ENCODE assay signal across 23 mouse cellular contexts in genomic region chr14:32816533-32816932, GRCm38 (mm10). TPM values are rescaled to one million over a fixed set of nuclear protein-coding genes. Genes with fewer than 3 reads are reported as not detected.
A peak's percentile ranks its signal among the peaks of the same experiment; 100 is the strongest.
DNase-seq lines count a peak whose midpoint lies in the region; ATAC-seq and TF ChIP-seq lines count a peak whose summit lies in the region.
"Had no signal": no experiment of that assay in that cellular context is flagged by ENCODE, and none has a peak within 500 bp of the region (broad histone marks: within the 10 kb centered on the region; RNA-seq: fewer than 3 reads in every experiment).

No protein-coding gene starts in this region.

- no peak for ATAC-seq in heart, embryonic 13.5 days (ENCODE audit: extremely low read depth, insufficient number of reproducible peaks, low FRiP score, low TSS enrichment)
- ATAC-seq in heart, embryonic 11.5 days (replicated peaks; ENCODE audit: insufficient number of reproducible peaks, low FRiP score, low TSS enrichment) = no peak
- ATAC-seq in kidney, postnatal 0 days (replicated peaks; ENCODE audit: low FRiP score, low read depth) = no peak
- ATAC-seq in common myeloid progenitor, adult 5-6 weeks (replicated peaks; ENCODE audit: low read depth, poor library complexity, severe bottlenecking) = peak; percentile 36; the same call in 1 of the 2 replicates
- ATAC-seq: activated CD4-positive, CD25-positive, alpha-beta regulatory T cell, adult 4 months; inflammation-experienced regulatory T-cells, adult 6 months had no signal

- peaks cover 50% of the 10 kb centered on the region for H3K4me1 ChIP-seq in heart, embryonic 13.5 days
- peaks cover 10% of the 10 kb centered on the region; the same call in 1 of the 2 replicates for H3K4me1 ChIP-seq in heart, embryonic 11.5 days (ENCODE audit: control insufficient read depth, insufficient read depth, low read length)
- H3K4me1 ChIP-seq in kidney, postnatal 0 days (replicated peaks; ENCODE audit: insufficient read depth, low read length) = no peaks in the 10 kb centered on the region
- H3K4me1 ChIP-seq: liver, embryonic 13.5 days; neural tube, embryonic 12.5 days; stomach, embryonic 15.5 days had no signal

- TF ChIP-seq CTCF in kidney, postnatal 0 days (IDR thresholded peaks at IDR 0.05; ENCODE audit: low read depth) = peak; percentile 29; the same call in 1 of the 2 replicates

- H3K36me3 ChIP-seq in heart, embryonic 13.5 days = no peaks in the 10 kb centered on the region
- no peaks in the 10 kb centered on the region for H3K36me3 ChIP-seq in heart, embryonic 11.5 days (ENCODE audit: control insufficient read depth, insufficient read depth, low read length)
- H3K36me3 ChIP-seq in kidney, postnatal 0 days (ENCODE audit: insufficient read depth, low read length) = no peaks in the 10 kb centered on the region
- H3K36me3 ChIP-seq: embryonic facial prominence, embryonic 12.5 days; kidney, embryonic 15.5 days; liver, embryonic 13.5 days; neural tube, embryonic 12.5 days; stomach, embryonic 15.5 days had no signal

- H3K9me3 ChIP-seq in heart, embryonic 13.5 days = no peaks in the 10 kb centered on the region
- no peaks in the 10 kb centered on the region for H3K9me3 ChIP-seq in heart, embryonic 11.5 days (replicated peaks; ENCODE audit: control insufficient read depth, low read length)
- no peaks in the 10 kb centered on the region for H3K9me3 ChIP-seq in kidney, postnatal 0 days (replicated peaks; ENCODE audit: low read length)
- H3K9me3 ChIP-seq: embryonic facial prominence, embryonic 12.5 days; kidney, embryonic 15.5 days; liver, embryonic 13.5 days; neural tube, embryonic 12.5 days; stomach, embryonic 15.5 days had no signal

- H3K4me3 ChIP-seq in heart, embryonic 13.5 days = no peak overlapping the region
- no peak overlapping the region for H3K4me3 ChIP-seq in heart, embryonic 11.5 days (ENCODE audit: low read depth, low read length)
- H3K4me3 ChIP-seq in kidney, postnatal 0 days (replicated peaks; ENCODE audit: low read depth, low read length) = no peak overlapping the region
- H3K4me3 ChIP-seq: embryonic facial prominence, embryonic 12.5 days; kidney, embryonic 15.5 days; left cerebral cortex, adult 2 months; liver, embryonic 13.5 days; neural tube, embryonic 12.5 days; stomach, embryonic 15.5 days had no signal

- peak overlapping the region; percentile 46 for H3K27ac ChIP-seq in heart, embryonic 13.5 days (replicated peaks)
- H3K27ac ChIP-seq in heart, embryonic 11.5 days (ENCODE audit: low read depth, low read length) = no peak overlapping the region
- H3K27ac ChIP-seq in kidney, postnatal 0 days = no peak overlapping the region
- H3K27ac ChIP-seq: embryonic facial prominence, embryonic 12.5 days; kidney, embryonic 15.5 days; left cerebral cortex, adult 2 months; liver, embryonic 13.5 days; neural tube, embryonic 12.5 days; stomach, embryonic 15.5 days had no signal

- no peak for DNase-seq in kidney, postnatal 0 days (ENCODE audit: low spot score)
- DNase-seq in kidney, postnatal 36 days = no peak
- DNase-seq in A20 (ENCODE audit: low read depth, low spot score) = peak; percentile 14
- no peak for DNase-seq in T-cell, adult 2 months (ENCODE audit: low spot score)
- DNase-seq: cerebellum, adult 2 months; gastrocnemius, postnatal 25 days; liver, embryonic 13.5 days had no signal

- no peaks in the 10 kb centered on the region for H3K27me3 ChIP-seq in heart, embryonic 13.5 days (replicated peaks)
- peaks cover 5% of the 10 kb centered on the region; the same call in 1 of the 2 replicates for H3K27me3 ChIP-seq in heart, embryonic 11.5 days (ENCODE audit: control insufficient read depth, insufficient read depth, low read length)
- no peaks in the 10 kb centered on the region for H3K27me3 ChIP-seq in kidney, postnatal 0 days (ENCODE audit: insufficient read depth, low read length)
- H3K27me3 ChIP-seq: embryonic facial prominence, embryonic 12.5 days; kidney, embryonic 15.5 days; liver, embryonic 13.5 days; neural tube, embryonic 12.5 days; stomach, embryonic 15.5 days had no signal

- H3K4me2 ChIP-seq in heart, embryonic 13.5 days = no peak overlapping the region
- H3K4me2 ChIP-seq in heart, embryonic 11.5 days = no peak overlapping the region
- no peak overlapping the region for H3K4me2 ChIP-seq in kidney, postnatal 0 days (ENCODE audit: low read length)
- H3K4me2 ChIP-seq: embryonic facial prominence, embryonic 12.5 days; kidney, embryonic 15.5 days; liver, embryonic 13.5 days; neural tube, embryonic 12.5 days; stomach, embryonic 15.5 days had no signal

- WGBS in heart, embryonic 13.5 days = 61% methylated on average over 4 of the region's 4 CpGs
- 61% methylated on average over 4 of the region's 4 CpGs for WGBS in heart, embryonic 11.5 days (ENCODE audit: insufficient replicate concordance)
- WGBS in kidney, postnatal 0 days = 81% methylated on average over 4 of the region's 4 CpGs

- H3K9ac ChIP-seq in heart, embryonic 13.5 days = no peak overlapping the region
- no peak overlapping the region for H3K9ac ChIP-seq in heart, embryonic 11.5 days (ENCODE audit: low read depth, low read length)
- no peak overlapping the region for H3K9ac ChIP-seq in kidney, postnatal 0 days (ENCODE audit: low read depth, low read length)
- H3K9ac ChIP-seq: embryonic facial prominence, embryonic 12.5 days; kidney, embryonic 15.5 days; liver, embryonic 13.5 days; neural tube, embryonic 12.5 days; stomach, embryonic 15.5 days had no signal

RNA-seq across cellular contexts. Expression of gene Fam170b, which starts 17.2 kb away (rescaled TPM):
- polyA plus RNA-seq in heart, embryonic 13.5 days (2015; fragmentation: Nextera tagmentation; extraction: Ambion mirVana) = 0.08 and 0.20 TPM in 2 replicates
- not detected in 2 replicates for polyA plus RNA-seq in heart, embryonic 11.5 days (2014; fragmentation: Nextera tagmentation; extraction: Ambion mirVana)
- 0.04 and 0.09 TPM in 2 replicates for polyA plus RNA-seq in kidney, postnatal 0 days (2015; fragmentation: Nextera tagmentation; extraction: Ambion mirVana)
- not detected in 2 replicates for total RNA-seq in common myeloid progenitor, adult 5-6 weeks (2017)
- total RNA-seq: adrenal gland, postnatal 14 days; gastrocnemius, postnatal 25 days; left cerebral cortex, adult 2 months; megakaryocyte-erythroid progenitor cell, adult 5-6 weeks had no signal
- polyA plus RNA-seq: activated CD4-positive, CD25-positive, alpha-beta regulatory T cell, adult 4 months; cerebellum, adult 2 months; embryonic facial prominence, embryonic 12.5 days; hindbrain, embryonic 11.5 days; inflammation-experienced regulatory T-cells, adult 6 months; limb, embryonic 11.5 days; liver, embryonic 13.5 days; neural tube, embryonic 12.5 days; spleen, adult 2 months; stomach, embryonic 15.5 days; thymus, postnatal 0 days had no signal

RNA-seq across cellular contexts. Expression of gene Tmem273, which starts 30.8 kb away (rescaled TPM):
- 0.76 and 1.0 TPM in 2 replicates for polyA plus RNA-seq in heart, embryonic 13.5 days (2015; fragmentation: Nextera tagmentation; extraction: Ambion mirVana)
- polyA plus RNA-seq in heart, embryonic 11.5 days (2014; fragmentation: Nextera tagmentation; extraction: Ambion mirVana) = 0.44 and 0.63 TPM in 2 replicates
- polyA plus RNA-seq in kidney, postnatal 0 days (2015; fragmentation: Nextera tagmentation; extraction: Ambion mirVana) = 0.20 and 0.30 TPM in 2 replicates
- 2.3 and 5.5 TPM in 2 replicates for total RNA-seq in common myeloid progenitor, adult 5-6 weeks (2017)
- total RNA-seq: gastrocnemius, postnatal 25 days; megakaryocyte-erythroid progenitor cell, adult 5-6 weeks had no signal

RNA-seq across cellular contexts. Expression of gene Vstm4, which starts 40.0 kb away (rescaled TPM):
- polyA plus RNA-seq in heart, embryonic 13.5 days (2015; fragmentation: Nextera tagmentation; extraction: Ambion mirVana) = 15.8 and 16.1 TPM in 2 replicates
- 9.7 and 12.5 TPM in 2 replicates for polyA plus RNA-seq in heart, embryonic 11.5 days (2014; fragmentation: Nextera tagmentation; extraction: Ambion mirVana)
- 45.2 and 47.4 TPM in 2 replicates for polyA plus RNA-seq in kidney, postnatal 0 days (2015; fragmentation: Nextera tagmentation; extraction: Ambion mirVana)
- not detected in 2 replicates for total RNA-seq in common myeloid progenitor, adult 5-6 weeks (2017)
- total RNA-seq: megakaryocyte-erythroid progenitor cell, adult 5-6 weeks had no signal
- polyA plus RNA-seq: inflammation-experienced regulatory T-cells, adult 6 months had no signal
